Mouse (Mus musculus) forebrain, embryonic 15.5 days (tissue): ENCODE measurements around the gene Olfr493. TPM values are rescaled to one million over a fixed set of nuclear protein-coding genes. Genes with fewer than 3 reads are reported as not detected.

Source experiments
- ATAC-seq: fragments of 200-750 bp; cut with Nextera tagmentation; replicated peaks from 2 replicates; pipeline ENCODE4 v1.8.0; 2017; ENCODE audit warnings: mild to moderate bottlenecking, moderate TSS enrichment, moderate library complexity
- H3K27ac ChIP-seq: fragments of 300-500 bp; sonication (generic); replicated peaks from 2 replicates; pipeline ENCODE4 v1.5.1; 2015; ENCODE audit warnings: mild to moderate bottlenecking, inconsistent platforms
- H3K27me3 ChIP-seq: fragments of 300-500 bp; sonication (generic); 2 replicates; pipeline ENCODE4 v1.6.1; 2015; ENCODE audit warnings: inconsistent platforms
- H3K36me3 ChIP-seq: fragments of 300-500 bp; sonication (generic); 2 replicates; pipeline ENCODE4 v1.6.1; 2015; ENCODE audit warnings: mild to moderate bottlenecking, inconsistent platforms
- H3K4me1 ChIP-seq: fragments of 300-500 bp; sonication (generic); 2 replicates; pipeline ENCODE4 v1.6.1; 2015; ENCODE audit warnings: inconsistent platforms
- H3K4me2 ChIP-seq: fragments of 300-500 bp; sonication (generic); replicated peaks from 2 replicates; pipeline ENCODE4 v1.6.1; 2015; ENCODE audit warnings: mild to moderate bottlenecking, inconsistent platforms
- H3K4me3 ChIP-seq: fragments of 300-500 bp; sonication (generic); 2 replicates; pipeline ENCODE4 v1.5.1; 2015; ENCODE audit warnings: mild to moderate bottlenecking, inconsistent platforms
- H3K9ac ChIP-seq: fragments of 300-500 bp; sonication (generic); replicated peaks from 2 replicates; pipeline ENCODE4 v1.6.1; 2015; ENCODE audit warnings: mild to moderate bottlenecking, inconsistent platforms
- H3K9me3 ChIP-seq: fragments of 300-500 bp; sonication (generic); 2 replicates; pipeline ENCODE4 v1.6.1; 2016; ENCODE audit warnings: inconsistent platforms
- WGBS: fragments of 180-500 bp; shearing (Covaris S2); methylation state at CpG from one replicate; pipeline ENCODE4 v1.1.7; 2015; ENCODE audit warnings: mixed read lengths; 5-methylcytosine and 5-hydroxymethylcytosine counted together
- polyA plus RNA-seq: library from polyadenylated mRNA; unstranded; fragments of >200 nt; fragmentation: Nextera tagmentation; extraction: Ambion mirVana; gene quantifications from 2 replicates; pipeline ENCODE4 v1.2.1, GENCODE M21; 2015

The Olfr493 gene
- polyA plus RNA-seq: not detected in 2 replicates

- Histone ChIP-seq H3K4me3 (no peak within 1 kb of the TSS), H3K9me3 (no peaks in the 10 kb centered on the region), H3K4me1 (no peaks in the 10 kb centered on the region), H3K27ac (no peak within 1 kb of the TSS), H3K27me3 (no peaks in the 10 kb centered on the region), H3K9ac (no peak within 1 kb of the TSS), H3K4me2 (no peak within 1 kb of the TSS), H3K36me3 (no peaks in the 10 kb centered on the region)
- WGBS: 77% methylated on average over 1 of the region's 1 CpGs
- no peak for ATAC-seq
Observed at GRCm38 (mm10) chr7:108346879-108347278, at the start of gene Olfr493. Olfr493 (minus strand) TSS chr7:108346979.

GRCm38 (mm10) chr7:108392867-108393266 lies 46.1 kb upstream of the Olfr493 start, which contains the start of gene Olfr495:
Olfr495 (plus strand) TSS chr7:108393167.
- Histone ChIP-seq H3K9me3 (no peaks in the 10 kb centered on the region), H3K4me1 (no peaks in the 10 kb centered on the region), H3K4me3 (no peak within 1 kb of the TSS), H3K4me2 (no peak within 1 kb of the TSS), H3K9ac (no peak within 1 kb of the TSS), H3K27ac (no peak within 1 kb of the TSS), H3K27me3 (no peaks in the 10 kb centered on the region), H3K36me3 (no peaks in the 10 kb centered on the region)
- WGBS: 72% methylated on average over 1 of the region's 1 CpGs
- ATAC-seq: no peak

GRCm38 (mm10) chr7:108365035-108365434 lies 18.3 kb upstream of the Olfr493 start, which contains the start of gene Olfr494:
Olfr494 (plus strand) TSS chr7:108365335.
- WGBS: 85% methylated on average over 3 of the region's 3 CpGs
- H3K9me3 ChIP-seq: no peaks in the 10 kb centered on the region
- H3K4me2 ChIP-seq: no peak within 1 kb of the TSS
- H3K4me3 ChIP-seq: no peak within 1 kb of the TSS
- no peaks in the 10 kb centered on the region for H3K36me3 ChIP-seq
- H3K27ac ChIP-seq: no peak within 1 kb of the TSS
- H3K27me3 ChIP-seq: no peaks in the 10 kb centered on the region
- ATAC-seq: no peak
- H3K9ac ChIP-seq: no peak within 1 kb of the TSS
- no peaks in the 10 kb centered on the region for H3K4me1 ChIP-seq

GRCm38 (mm10) chr7:108323574-108323973 lies 23.2 kb downstream of the Olfr493 start, which contains the start of gene Olfr492:
Olfr492 (minus strand) TSS chr7:108323674.
- Histone ChIP-seq H3K4me3 (no peak within 1 kb of the TSS), H3K27ac (no peak within 1 kb of the TSS)
- WGBS: 89% methylated on average over 2 of the region's 2 CpGs

GRCm38 (mm10) chr7:108313151-108313550 lies 33.6 kb downstream of the Olfr493 start, which contains the start of gene Olfr491:
Olfr491 (plus strand) TSS chr7:108313451.
- Histone ChIP-seq H3K9me3 (no peaks in the 10 kb centered on the region), H3K27me3 (no peaks in the 10 kb centered on the region), H3K27ac (no peak within 1 kb of the TSS), H3K4me3 (no peak within 1 kb of the TSS), H3K36me3 (no peaks in the 10 kb centered on the region), H3K4me1 (no peaks in the 10 kb centered on the region), H3K4me2 (no peak within 1 kb of the TSS), H3K9ac (no peak within 1 kb of the TSS)
- no peak for ATAC-seq
- WGBS: 76% methylated on average over 1 of the region's 1 CpGs

More at GRCm38 (mm10) chr7:108323574-108323973, 23.2 kb downstream of the Olfr493 start, which contains the start of gene Olfr492:
- H3K36me3 ChIP-seq: no peaks in the 10 kb centered on the region
- no peak for ATAC-seq
- no peak within 1 kb of the TSS for H3K9ac ChIP-seq
- H3K9me3 ChIP-seq: no peaks in the 10 kb centered on the region
- no peaks in the 10 kb centered on the region for H3K4me1 ChIP-seq
- H3K27me3 ChIP-seq: no peaks in the 10 kb centered on the region
- H3K4me2 ChIP-seq: no peak within 1 kb of the TSS

Other genes with a start within 250 kb of the Olfr493 start
- gene Olfr482, start 249.4 kb downstream of the Olfr493 start, polyA plus RNA-seq: 0.08 and 0.09 TPM in 2 replicates
- gene Olfr483, start 246.1 kb downstream of the Olfr493 start, polyA plus RNA-seq: not detected in 2 replicates
- not detected in 2 replicates for gene Olfr484, start 219.5 kb downstream of the Olfr493 start, polyA plus RNA-seq
- not detected in 2 replicates for gene Olfr485, start 187.1 kb downstream of the Olfr493 start, polyA plus RNA-seq
- gene Olfr486, start 174.2 kb downstream of the Olfr493 start, polyA plus RNA-seq: not detected in 2 replicates
- not detected in 2 replicates for gene Olfr487, start 132.3 kb downstream of the Olfr493 start, polyA plus RNA-seq
- not detected in 2 replicates for gene Olfr488, start 88.6 kb downstream of the Olfr493 start, polyA plus RNA-seq
- gene Olfr490, start 58.0 kb downstream of the Olfr493 start, polyA plus RNA-seq: not detected in 2 replicates
- not detected in 2 replicates for gene Olfr491, start 33.5 kb downstream of the Olfr493 start, polyA plus RNA-seq
- gene Olfr492, start 23.3 kb downstream of the Olfr493 start, polyA plus RNA-seq: not detected in 2 replicates
- gene Olfr494, start 18.4 kb upstream of the Olfr493 start, polyA plus RNA-seq: not detected in 2 replicates
- not detected in 2 replicates for gene Olfr495, start 46.2 kb upstream of the Olfr493 start, polyA plus RNA-seq
- not detected in 2 replicates for gene Olfr497, start 73.4 kb upstream of the Olfr493 start, polyA plus RNA-seq
- gene Olfr498, start 118.3 kb upstream of the Olfr493 start, polyA plus RNA-seq: not detected in 2 replicates
- not detected in 2 replicates for gene Olfr502, start 178.1 kb upstream of the Olfr493 start, polyA plus RNA-seq
- not detected in 2 replicates for gene Olfr503, start 197.5 kb upstream of the Olfr493 start, polyA plus RNA-seq
- not detected in 2 replicates for gene Olfr504, start 218.8 kb upstream of the Olfr493 start, polyA plus RNA-seq